Mouse (Mus musculus) small intestine, adult 2 months (tissue): ENCODE measurements around the gene Slc9a9.

Experiments used
- CTCF ChIP-seq: fragments of 200-500 bp; IDR thresholded peaks from 2 replicates; pipeline ENCODE4 v1.5.1; 2012; ENCODE audit warnings: low read depth, mild to moderate bottlenecking, control low read depth, inconsistent platforms, low read length, moderate library complexity, mixed read lengths; ENCODE audit not compliant: insufficient replicate concordance, insufficient read length; ENCODE audit errors: extremely low read depth
- POLR2A ChIP-seq: fragments of 200-500 bp; IDR thresholded peaks from 2 replicates; pipeline ENCODE4 v1.6.1; 2012; ENCODE audit warnings: low read depth, mild to moderate bottlenecking, control low read depth, inconsistent platforms, low read length, moderate library complexity

GRCm38 (mm10) chr9:94696539-94697079 lies 26.9 kb downstream of the Slc9a9 start:
- TF ChIP-seq POLR2A, result no peak
- no peak for TF ChIP-seq CTCF
